Mouse (Mus musculus) skeletal muscle tissue, adult 2 months (tissue): ENCODE results near the gene Arl3.

Experiments
- DNase-seq: peaks from one replicate; pipeline ENCODE4 v3.0.0-alpha.2; 2012; ENCODE audit warnings: low read depth, low spot score

Gene Arl3

DNA sequence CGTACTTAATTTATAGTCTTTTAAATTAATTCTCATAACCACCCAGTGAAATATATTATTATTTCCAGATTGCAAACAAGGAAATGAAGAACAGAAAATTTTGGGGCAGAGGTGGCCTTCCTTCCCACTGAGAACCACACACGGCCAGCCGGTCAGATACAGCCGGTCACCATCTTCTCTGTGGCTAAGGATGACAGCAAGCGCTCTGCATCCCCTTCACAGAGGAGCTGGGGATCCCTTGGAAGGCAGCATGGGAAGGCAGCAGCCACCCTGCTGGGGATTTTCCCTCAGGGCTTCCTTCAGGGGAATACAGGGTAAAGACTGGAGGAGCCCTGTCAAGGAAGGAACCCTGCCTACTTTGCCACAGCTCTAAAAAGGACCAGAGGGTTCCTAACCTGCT is 39.5 kb downstream of the Arl3 start:
- no peak for DNase-seq

DNA sequence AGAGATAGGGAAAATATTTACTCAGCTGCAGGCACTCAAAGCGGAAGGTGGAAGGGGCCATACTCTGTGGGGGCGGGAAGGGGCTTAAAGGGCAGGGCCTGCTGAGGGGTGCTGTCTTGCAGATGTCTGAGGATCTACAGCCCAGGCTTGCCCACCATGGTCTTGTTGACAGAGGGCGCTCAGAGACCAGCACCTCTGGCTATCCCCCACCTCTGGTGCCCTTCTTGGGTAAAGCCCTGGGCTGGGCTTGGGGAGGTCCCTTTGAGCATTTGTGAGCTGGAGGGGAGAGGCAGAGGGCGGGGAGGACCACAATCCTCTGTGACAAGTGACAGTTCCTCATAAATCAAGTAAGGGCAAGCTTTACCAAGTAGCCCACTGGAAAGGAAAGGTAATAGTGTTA is 39.9 kb downstream of the Arl3 start:
- no peak for DNase-seq

DNA sequence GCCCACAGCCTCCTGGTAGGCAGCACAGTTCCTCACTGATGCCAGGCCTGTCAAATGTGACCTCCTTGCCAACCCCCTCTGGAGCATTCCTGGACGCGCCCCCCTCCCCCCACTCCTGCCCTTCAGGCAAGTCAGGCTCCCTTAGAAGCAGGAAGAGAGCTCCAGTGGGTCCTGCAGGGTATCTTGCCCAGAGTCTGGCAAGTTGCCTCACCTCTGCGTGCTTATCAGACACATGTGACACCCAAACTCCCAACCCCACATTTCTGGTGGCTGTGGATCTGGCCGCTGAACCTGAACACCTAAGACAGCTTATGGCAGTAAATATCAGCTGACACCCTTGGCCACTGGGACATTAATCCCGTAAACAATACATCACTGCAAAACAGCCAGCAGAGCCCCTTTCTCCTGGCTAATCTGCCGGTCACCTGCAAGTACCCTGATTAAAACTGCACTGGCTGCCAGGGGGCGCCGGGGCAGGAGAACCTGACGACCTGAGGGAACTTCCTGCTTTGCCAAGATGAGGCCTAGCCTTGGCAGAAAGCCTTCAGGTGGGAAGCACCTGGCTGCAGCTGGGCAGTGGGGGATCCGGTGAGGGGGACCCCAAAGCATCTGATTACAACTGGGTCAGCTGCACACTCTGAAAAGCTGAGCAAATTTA is 40.8 kb downstream of the Arl3 start:
- no peak for DNase-seq

DNA sequence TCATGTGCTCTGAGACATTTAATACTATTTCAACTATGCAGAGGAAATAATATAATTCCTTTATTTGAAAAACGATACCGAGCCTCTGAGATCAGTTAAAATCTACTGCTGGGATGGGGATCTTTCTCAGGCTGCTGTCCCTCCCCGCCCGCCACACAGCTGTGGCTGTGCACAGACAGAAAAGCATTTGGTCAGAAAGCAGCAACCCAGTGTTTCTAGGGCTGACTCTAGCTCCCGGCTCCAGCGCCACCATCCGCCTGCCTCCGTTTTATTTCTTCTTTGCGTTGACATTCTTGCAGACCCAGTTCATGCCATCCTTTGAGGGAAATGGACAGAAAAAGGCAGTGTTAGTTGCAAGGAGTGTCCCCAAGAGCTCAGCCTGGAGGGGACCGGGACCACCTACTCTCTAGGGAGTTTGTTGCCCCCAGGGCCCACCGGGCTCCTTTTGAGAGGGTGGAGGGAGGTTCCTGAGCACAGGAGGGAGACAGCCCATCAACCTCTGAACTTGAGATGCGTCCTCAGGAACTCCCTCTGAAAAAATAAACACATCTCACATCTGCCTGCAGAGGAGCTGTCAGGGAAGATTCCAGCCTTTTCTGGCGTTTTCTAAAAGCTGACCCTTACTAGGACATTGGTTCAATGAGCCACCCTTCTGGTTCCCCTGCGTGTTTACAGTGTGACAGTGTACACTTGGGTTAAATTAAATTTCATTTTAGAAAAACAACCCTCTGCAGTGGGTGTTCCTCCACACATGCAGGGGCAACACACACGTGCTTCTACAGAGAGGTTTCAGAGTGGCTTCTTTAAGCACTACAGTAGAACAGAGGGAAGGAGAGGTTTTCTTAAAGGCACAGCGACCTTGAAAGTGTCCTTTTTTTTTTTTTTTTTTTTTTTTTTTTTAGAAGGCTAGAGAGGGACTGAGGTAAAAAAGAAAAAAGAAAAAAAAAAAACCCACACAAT is 41.6 kb downstream of the Arl3 start:
- no peak for DNase-seq

DNA sequence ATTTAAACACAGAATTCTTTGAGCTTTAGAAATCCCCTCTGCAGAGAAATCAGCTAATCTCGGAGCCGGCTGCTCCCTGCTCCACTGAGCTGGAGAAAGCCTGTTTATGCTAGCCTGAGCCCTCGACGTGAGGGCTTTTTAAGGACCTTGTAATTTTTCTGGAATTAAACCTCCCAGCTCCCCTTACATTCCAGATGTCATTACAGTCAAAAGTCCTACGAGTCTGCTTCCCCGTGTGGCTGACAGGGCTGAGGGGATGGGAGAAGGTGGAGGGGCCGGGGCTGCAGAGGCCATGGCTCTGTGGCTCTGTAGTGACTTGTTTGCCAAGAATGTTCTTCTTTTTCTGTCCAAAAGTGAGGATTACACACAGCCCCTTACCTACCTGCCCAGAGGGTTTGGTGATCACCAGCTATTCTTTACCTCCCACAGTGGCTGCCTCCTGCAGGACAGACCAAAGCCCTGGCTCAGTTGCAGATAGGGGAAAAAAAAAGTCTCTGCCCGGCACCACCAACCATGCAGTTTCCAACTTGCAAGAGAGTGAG is 42.5 kb downstream of the Arl3 start:
- DNase-seq: no peak

DNA sequence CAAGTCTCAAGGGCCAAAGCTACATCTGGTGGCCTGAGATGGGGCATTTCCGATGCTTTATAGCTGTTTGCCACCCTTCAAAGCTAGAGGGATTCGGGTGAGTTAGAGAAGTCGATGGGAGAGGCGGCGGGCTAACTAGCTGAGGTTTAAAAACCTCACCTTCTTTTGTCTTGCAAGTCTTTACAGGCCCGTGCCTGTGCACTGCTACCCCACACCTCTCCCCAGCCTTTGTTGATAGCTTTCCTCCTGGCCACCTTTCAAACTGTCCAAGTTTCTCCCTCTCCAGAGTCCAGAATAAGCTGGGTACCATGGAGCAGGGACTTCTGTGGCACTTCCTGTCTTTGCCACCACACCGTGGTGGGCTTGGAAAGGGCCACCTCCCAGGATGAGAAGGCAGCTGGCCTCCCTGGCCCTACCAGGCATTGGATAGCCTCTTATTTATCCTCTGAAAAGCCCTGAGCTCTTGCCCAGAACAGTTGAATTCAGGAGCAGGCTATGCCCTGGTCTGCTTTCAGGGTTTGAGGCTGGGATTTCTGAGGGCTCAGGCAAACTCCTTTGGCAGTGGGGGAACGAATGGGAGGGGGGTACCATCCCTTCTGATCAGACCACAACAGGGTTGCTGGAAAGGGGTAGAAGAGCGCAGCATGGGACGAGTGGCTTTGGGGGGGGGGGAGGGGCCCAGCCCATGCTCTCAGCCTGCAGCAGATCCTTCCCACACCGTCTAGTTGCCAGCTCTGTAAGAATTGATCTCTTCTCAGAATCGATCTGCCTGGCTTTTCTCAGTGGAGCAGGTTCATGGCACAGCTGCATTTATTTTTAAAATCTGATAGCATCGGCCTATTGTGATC is 43.2 kb downstream of the Arl3 start:
- DNase-seq: no peak

DNA sequence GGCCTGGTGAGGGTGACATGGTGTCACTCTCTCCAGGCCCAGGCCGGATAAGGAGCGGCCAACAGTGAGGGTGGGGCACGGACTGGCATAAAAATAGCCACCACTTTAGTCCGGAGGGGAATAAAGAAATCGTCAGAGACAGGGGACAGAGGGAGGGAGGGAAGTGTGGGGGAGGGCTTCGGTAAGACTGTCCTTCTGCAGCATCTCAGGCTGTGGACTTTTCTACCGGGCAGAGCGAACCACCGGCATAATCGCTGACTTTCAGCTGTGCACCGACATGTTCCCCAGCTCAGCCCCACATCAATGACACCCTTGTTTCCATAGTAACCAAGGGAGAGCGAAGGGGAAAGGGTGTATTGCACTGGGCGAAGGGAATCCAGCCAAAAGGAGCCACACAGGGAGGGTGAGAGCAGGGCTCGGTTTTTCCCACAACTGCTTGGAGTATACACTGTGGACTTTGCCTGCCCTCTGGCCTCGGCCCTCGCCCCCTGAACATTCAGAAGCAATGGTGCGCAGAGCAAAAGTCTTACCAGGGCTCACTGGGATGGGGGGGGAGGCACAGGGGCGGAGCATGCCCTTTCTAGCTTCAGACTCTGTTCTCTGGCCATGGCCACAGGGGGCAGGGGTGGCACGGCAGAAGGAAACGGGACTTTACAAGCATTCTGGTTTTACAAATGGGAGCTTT is 44.3 kb downstream of the Arl3 start:
- no peak for DNase-seq

DNA sequence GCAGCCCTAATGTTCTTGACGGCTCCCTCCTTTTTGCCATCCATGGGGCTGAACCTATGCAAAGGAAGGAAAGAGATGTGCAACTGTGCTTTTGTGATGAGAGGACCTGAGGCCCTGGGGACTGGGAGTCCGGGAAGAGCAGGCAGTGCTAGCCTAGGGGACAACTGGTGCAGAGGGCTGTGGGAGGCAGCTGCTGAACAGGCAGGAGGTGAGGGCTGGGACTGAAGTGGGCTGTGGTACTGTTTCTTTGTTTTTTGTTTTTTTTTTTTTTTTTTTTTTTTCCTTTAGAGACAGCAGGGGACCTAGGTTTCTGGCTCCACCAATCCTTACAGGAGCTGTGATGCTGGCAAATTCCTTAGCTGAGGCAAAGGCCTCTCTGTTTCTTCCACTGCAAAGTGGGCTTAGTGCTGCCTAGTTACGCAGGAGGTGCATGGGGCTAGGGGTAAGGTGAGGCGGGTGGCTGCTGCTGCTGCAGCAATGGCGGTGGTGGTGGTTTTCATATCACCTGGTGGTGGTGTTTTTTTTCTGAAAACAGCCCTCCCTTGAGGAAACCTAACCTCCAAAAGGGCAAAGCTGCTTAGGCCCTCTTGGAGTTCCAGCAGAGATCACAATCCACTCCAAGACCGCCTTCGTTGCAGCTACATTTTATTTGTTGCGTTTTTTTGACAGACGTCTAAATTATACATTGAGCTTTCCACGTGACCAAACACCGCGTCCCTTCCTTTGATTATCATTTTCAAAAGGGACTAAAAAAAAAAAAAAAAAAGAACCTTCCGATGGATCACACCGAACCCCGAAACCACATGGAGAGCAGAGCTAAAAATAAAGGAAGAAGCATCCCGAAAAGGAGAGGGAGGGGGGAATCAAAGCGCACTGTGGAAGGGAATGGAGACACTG is 45.1 kb downstream of the Arl3 start:
- no peak for DNase-seq

DNA sequence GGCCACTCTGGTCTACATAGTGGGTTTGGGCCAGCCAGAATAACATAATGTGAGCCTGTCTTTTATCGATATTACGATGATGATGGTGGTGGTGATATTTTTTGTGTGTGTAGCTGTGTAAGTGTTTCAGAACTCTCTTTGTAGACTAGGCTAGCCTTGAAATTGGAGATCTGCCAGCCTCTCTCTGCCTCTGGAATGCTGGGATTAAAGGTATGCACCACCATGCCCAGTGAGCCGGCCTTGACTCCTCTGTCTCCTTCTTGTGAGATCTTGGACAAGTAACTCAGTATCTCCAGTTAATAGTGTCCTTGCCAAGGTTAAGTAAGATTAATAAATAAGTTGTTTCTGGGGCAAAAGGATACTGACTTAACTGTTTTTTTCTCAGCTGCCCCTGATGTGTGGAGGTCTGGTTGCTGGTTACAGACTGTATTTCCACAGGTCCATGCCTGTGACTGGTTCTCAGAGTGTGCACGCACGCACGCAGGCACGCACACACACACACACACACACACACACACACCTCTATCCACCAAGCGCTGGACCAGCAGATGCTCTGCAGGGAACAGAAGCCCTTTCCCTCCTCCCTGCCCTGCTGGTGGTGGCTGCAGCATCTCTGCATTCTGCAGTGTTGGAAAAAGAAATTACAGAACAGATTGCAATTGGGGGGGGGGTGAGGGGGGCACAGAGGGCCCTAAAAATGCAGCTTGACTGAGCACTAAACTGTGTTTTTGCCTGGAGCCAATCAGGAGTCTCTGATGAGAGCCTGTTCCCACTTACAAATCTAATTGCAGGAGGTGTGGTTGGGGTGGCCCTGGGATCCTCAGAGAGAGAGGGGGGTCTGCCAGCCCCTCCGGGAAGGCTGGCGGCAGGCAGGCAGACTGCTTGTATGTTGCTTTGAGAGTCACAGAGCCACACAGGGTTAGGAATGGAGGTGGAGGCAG is 47.0 kb downstream of the Arl3 start:
- no peak for DNase-seq

DNA sequence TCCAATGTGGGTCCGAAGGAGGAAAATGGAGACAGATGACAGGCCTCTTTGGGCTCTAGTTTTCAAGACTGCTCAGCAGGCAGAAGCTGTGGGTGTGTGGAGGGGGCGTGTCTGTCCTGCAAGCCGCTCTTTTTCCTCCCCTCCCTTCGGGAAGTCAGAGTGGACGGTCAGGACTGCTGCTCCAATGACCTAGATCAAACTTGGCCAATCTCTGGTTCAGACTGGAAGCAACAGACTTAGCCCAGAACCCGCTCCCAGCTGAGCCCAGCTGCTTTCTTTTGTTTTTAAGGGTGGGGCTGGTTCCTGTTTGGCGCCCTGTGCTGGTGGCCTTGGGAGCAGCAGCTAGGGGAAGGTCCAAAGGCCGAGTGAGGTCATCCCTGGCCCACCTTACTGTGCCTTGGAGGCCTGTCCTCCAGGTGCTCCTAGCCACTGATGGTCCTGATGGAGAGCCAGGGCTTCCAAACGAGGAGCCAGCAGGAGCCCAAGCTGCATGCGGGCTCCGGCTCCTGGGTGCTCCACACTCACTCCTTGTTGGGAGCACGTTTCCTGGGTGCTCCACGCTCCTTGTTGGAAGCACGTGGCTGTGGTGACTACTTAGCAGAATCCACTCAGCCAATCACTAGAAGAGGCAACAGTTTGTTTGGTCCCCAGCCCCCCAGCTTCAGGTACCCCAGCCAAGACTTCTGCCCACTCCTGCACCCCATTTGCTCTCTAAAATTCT is 48.2 kb downstream of the Arl3 start:
- DNase-seq: peak; percentile 74

DNA sequence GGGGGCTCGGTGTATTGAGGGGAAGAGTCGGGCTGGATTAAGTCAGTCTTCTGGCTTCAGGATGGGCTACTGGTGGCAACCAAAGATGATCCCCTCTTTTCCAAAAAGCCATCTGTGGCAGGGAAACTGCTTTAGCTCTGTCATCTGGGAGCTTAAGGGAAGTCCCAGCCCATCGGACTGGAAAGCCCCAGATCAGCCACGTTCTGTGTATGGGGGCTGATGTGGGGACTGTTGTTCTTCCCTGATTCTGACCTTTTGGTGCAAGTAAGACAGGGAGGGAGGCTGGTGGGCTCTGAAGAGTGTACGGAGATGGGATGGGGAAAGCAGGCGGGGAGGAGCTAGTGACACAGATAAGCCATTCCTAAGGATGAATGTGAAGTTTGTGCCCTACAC is 48.9 kb downstream of the Arl3 start:
- no peak for DNase-seq

DNA sequence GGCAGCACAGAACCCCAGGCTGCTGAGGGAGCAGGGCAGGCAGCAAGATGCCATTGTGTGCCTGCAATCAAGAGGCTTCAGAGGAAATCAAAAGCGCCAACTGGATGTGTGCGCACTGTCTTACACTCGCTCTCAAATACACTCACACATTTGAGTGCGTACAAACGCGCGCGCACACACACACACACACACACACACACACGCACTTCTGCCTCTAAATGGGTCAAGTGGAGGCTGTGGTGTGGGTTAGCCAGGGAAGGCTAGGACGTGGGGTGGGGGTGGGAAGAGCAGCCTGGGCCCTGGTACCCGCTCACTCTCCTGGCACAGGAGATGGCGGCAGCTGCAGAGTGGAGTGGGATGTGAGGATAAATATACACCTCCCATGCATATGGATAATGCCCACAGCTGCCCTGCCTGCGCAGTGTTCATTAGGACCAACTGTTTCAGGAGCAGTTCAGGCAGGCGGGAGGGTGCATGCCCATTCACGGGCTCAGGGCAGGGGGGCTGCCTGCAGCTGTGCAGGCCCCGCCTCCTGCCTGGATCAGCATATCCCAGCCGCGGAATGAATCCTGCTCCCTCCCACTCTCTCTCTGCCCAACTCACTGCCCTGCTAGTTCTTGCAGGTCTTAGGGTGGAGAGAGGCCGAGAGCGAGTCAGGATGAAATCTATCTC is 49.4 kb downstream of the Arl3 start:
- no peak for DNase-seq

DNA sequence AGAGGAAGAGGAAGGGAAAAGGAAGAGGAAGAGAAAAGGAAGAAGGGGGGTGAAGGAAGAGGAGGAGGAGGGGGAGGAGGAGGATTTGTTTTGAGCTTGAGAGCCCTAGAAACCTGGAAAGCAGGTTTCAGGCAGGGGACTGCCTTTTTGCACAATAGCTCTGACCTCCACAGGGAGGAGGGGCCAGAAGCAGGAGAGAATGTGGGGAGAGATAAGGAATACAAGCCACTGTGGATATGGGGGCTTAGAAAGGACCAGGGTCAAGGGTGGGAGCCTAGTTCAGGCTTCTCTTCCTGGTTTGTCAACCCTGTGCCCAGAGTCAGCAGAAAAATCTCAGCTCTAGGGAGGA is 49.9 kb downstream of the Arl3 start:
- DNase-seq: no peak

DNA sequence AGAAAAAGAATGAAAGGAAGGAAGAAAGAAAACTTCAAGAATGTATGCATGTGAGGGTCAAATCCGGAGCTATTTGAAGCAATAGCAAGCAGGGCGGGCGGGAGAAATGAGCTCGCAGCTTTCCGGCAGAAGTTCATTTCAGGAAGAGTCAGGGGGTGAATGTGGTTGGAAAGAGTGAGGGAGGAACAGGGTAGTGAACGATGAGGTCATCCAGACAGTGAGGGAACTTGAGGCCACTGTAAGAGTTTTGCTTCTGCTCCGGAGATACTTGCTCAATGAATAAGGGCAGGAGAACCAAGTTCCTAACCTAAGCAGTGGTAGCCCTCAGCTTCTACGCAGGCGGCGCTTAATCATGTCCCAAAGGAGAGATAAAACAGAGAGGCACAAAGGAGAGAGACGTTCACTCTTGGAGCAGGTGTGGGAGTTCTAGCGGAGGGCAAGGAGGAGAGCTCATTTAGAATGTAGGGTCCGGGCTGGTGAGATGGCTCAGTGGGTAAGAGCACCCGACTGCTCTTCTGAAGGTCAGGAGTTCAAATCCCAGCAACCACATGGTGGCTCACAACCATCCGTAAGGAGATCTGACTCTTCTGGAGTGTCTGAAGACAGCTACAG is 50.5 kb downstream of the Arl3 start:
- no peak for DNase-seq

DNA sequence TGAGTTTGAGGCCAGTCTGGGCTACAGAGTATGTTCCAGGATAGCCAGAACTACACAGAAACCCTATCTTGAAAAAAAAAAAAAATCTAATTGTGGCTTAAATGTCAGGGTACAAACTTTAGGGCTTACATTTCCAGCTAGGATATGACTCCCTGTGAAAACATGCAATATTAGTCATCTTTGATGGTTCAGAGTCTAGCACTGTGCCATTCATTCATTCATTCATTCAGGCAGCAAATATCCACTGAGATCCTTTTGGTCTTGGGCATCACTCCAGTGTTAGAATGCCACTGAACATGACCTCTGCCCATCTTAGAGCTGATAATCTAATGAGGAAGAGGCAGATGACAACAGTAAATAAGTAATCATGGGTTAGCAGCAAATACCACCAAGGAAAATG is 51.3 kb downstream of the Arl3 start:
- no peak for DNase-seq

DNA sequence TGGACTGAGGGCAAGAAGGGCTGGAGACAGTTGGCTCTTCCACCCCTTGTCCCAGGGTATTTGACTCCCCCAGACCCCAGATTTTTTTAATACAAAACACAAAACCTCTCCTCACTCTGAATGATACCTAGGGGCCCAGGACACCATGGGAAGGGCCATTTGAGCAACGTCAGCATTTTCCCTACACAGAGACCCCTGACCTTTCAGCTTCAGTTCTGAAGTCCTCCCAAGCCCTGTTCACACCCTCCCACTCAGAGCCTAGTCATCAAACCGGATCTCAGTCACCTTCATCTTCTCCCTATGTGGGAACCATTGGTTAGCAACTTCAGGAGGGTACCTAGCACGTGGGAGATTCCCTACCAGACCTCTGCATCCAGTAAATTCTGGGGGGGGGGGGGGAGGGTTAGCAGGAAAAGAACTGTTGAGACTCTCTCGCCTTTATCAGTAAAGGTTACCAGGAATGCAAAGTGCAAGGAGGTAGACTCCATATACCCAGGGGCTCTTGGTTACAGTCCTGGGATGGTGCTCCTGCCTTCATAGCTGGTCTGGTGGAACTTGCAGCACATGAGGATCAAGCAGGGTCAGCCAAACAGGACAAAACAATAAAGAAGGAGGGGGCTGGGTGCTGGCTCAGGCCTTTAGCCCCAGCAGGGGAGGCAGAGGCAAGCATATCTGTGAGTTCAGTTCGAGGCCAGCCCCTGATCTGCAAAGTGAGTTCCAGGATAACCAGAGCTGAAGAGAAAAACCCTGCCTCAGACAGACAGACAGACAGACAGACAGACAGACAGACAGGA is 54.0 kb downstream of the Arl3 start:
- no peak for DNase-seq

DNA sequence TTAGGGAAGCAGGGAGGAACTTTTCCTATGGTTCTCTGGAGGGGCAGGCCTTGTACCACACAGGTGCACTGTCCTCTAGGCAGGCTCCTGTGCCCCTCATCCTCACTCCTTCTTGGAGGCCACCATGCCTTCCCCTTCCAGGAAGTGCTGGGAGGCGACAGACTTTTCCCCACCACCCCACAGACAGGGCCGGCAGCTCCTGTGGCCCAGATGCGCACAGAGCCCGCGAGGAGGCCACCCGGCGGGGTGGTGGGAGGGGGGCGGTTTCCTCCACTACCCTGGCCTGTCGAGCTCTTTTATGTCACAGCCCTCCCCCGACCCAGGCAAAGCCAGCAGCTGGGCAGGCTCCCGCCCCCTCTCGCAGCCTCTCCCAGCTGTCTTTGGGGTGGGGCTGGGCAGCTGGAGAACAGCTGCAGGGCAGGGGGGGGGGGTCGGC is 54.6 kb downstream of the Arl3 start:
- no peak for DNase-seq
